ENCODE assay signal across 8 mouse cellular contexts in the genomic region with DNA sequence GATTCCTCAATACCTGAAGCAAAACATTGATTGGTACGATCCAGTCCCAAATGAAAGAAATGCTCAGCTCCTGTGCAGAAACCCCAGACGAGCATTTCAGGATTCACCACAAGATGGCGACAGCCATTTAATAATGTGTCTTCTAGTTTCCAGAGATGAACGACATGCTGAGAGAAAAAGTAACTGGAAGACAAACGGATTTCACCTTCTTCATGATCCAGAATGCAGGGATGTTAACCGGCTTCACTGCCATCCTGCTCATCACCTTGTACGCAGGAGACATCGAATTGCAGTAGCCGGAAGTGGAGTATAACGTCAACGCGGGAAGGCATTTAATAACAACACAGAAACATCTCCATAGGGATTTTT.
DNase-seq lines count a peak whose midpoint lies in the region.

No protein-coding gene starts in this region.

- DNase-seq in A20 (ENCODE audit: low read depth, low spot score) = peak; percentile 65
- peak; percentile 15 for DNase-seq in T-cell, adult 2 months (ENCODE audit: low spot score)
- DNase-seq in cerebellum, postnatal 4 days (ENCODE audit: low spot score in 2 of 2) = peak; percentile 62 to 83
- peak; percentile 40 for DNase-seq in gastrocnemius, postnatal 14 days
- DNase-seq in kidney, postnatal 14 days = peak; percentile 81
- DNase-seq in lung, adult 18-20 months = peak; percentile 23 to 57
- peak; percentile 39 for DNase-seq in ovary, postnatal 10 days (ENCODE audit: low spot score)
- peak; percentile 72 for DNase-seq in thymus, postnatal 4 days

- intact Hi-C loops in gastrocnemius, postnatal 14 days (cut with DNase I; ENCODE audit: low total_unique reads) = no loop called here

Comparison
In these comparisons a context has a peak if more than half of its experiments do, and no peak if none do; other contexts are left out.
1. Peak in every context shown above with its lines: DNase-seq.
2. DNase-seq: peak in every context shown above with its lines; median percentile 81 in kidney, postnatal 14 days; 72 in cerebellum, postnatal 4 days; 72 in thymus, postnatal 4 days; 65 in A20; 40 in gastrocnemius, postnatal 14 days; 40 in lung, adult 18-20 months; 39 in ovary, postnatal 10 days; 15 in T-cell, adult 2 months.